Comparison of ENCODE assay signal across 8 mouse cellular contexts in the genomic region with DNA sequence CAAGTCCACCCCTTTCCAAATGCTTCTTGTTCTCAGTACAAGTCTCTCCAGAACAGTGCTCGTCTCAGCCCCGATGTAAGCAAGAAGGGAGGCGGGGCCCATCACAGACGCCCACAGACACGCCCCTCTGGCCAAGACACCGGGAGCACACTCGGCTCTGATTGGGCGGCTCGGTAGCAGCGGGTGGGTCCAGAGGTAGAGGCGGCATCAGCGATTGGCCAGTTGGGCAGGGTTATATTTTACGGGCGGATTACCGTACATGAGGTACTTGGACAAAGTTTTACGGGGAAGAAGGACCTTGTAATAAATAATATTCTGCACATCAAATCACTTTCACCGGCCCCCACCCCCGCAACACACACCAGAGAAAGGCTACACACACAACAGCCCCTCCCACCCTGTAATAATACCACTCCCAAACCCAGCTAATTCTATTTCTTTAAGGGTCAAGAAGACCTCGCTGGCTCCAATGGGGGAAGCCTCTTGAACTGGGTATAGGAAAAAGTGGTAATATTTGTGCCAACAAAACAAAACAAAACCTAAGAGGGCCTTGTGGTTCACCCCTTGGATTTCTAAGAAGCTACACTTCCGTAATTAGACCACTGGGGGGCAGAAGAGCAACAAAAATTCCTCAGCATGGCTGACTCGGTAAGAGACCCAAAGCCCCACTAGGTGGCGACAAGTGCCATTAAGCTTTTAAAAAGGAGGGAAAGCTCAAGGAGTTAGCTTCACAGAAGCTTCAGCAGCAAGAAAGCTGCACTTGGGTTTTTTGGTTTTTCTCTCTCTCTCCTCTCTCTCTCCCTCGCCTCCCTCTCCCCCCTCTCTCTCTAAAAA. TPM values are rescaled to one million over a fixed set of nuclear protein-coding genes. Genes with fewer than 3 reads are reported as not detected.
A peak's percentile ranks its signal among the peaks of the same experiment; 100 is the strongest.
DNase-seq lines count a peak whose midpoint lies in the region; ATAC-seq and TF ChIP-seq lines count a peak whose summit lies in the region.

No protein-coding gene starts in this region.

- H3K36me3 ChIP-seq in kidney, adult 2 months (ENCODE audit: control insufficient read depth, insufficient read depth, low read length), result peaks cover 7% of the 10 kb centered on the region; the same call in 1 of the 2 replicates
- H3K36me3 ChIP-seq in limb, embryonic 12.5 days, result peaks cover 69% of the 10 kb centered on the region
- H3K36me3 ChIP-seq in midbrain, embryonic 15.5 days (replicated peaks), result peaks cover 28% of the 10 kb centered on the region

- peaks cover 13% of the 10 kb centered on the region for H3K4me1 ChIP-seq in kidney, adult 2 months (ENCODE audit: control insufficient read depth, insufficient read depth, low read length)
- H3K4me1 ChIP-seq in limb, embryonic 12.5 days (replicated peaks), result peaks cover 39% of the 10 kb centered on the region
- peaks cover 53% of the 10 kb centered on the region for H3K4me1 ChIP-seq in midbrain, embryonic 15.5 days

- 53% methylated on average over 23 of the region's 23 CpGs for whole genome bisulfite sequencing in kidney, adult 2 months
- WGBS in limb, embryonic 12.5 days, result 65% methylated on average over 23 of the region's 23 CpGs
- 62% methylated on average over 23 of the region's 23 CpGs for WGBS in midbrain, embryonic 15.5 days

- H3K9me3 ChIP-seq in limb, embryonic 12.5 days, result no peaks in the 10 kb centered on the region
- H3K9me3 ChIP-seq in midbrain, embryonic 15.5 days, result no peaks in the 10 kb centered on the region

- ATAC-seq in limb, embryonic 12.5 days (ENCODE audit: insufficient number of reproducible peaks, insufficient read depth, low FRiP score, low TSS enrichment, low read depth), result no peak
- peak; percentile 35 for ATAC-seq in midbrain, embryonic 15.5 days (replicated peaks)

- peak; percentile 95 for TF ChIP-seq CTCF in kidney, adult 2 months (conservative IDR thresholded peaks at IDR 0.05; ENCODE audit: insufficient read depth, insufficient read length, low read depth, low read length)

- 0 out of 2 replicates have a peak overlapping the region, but pooled peaks have one; percentile 76 for H3K4me2 ChIP-seq in limb, embryonic 12.5 days
- H3K4me2 ChIP-seq in midbrain, embryonic 15.5 days, result peak overlapping the region; percentile 88

- DNase-seq in 3T3-L1 (ENCODE audit: low read depth, low spot score), result peak; percentile 93
- peak; percentile 56 for DNase-seq in adrenal gland, adult 8-10 months
- DNase-seq in embryo, embryonic 9.5 days (ENCODE audit: extremely low spot score), result peak; percentile 88
- DNase-seq in heart, adult 18-20 months, result peak; percentile 86 to 94
- DNase-seq in kidney, adult 2 months, result peak; percentile 89
- DNase-seq in spleen, adult 12 weeks (ENCODE audit: low spot score), result peak; percentile 71

- no peak overlapping the region for H3K4me3 ChIP-seq in kidney, adult 2 months (ENCODE audit: insufficient read depth, low read depth, low read length)
- 0 out of 2 replicates have a peak overlapping the region, but pooled peaks have one; percentile 2 for H3K4me3 ChIP-seq in limb, embryonic 12.5 days (replicated peaks)
- H3K4me3 ChIP-seq in midbrain, embryonic 15.5 days, result 0 out of 2 replicates have a peak overlapping the region, but pooled peaks have one; percentile 7

- no peak overlapping the region for H3K27ac ChIP-seq in kidney, adult 2 months (ENCODE audit: insufficient read depth, low read depth, low read length)
- H3K27ac ChIP-seq in limb, embryonic 12.5 days, result peak overlapping the region; percentile 41; the same call in 1 of the 2 replicates
- peak overlapping the region; percentile 87 for H3K27ac ChIP-seq in midbrain, embryonic 15.5 days

- no peaks in the 10 kb centered on the region for H3K27me3 ChIP-seq in kidney, adult 2 months (replicated peaks; ENCODE audit: control insufficient read depth, insufficient read depth, low read length)
- H3K27me3 ChIP-seq in limb, embryonic 12.5 days, result no peaks in the 10 kb centered on the region
- H3K27me3 ChIP-seq in midbrain, embryonic 15.5 days (replicated peaks), result no peaks in the 10 kb centered on the region

- no peak for TF ChIP-seq POLR2A in kidney, adult 2 months (IDR thresholded peaks at IDR 0.05; ENCODE audit: low read depth, low read length)

- H3K9ac ChIP-seq in limb, embryonic 12.5 days (replicated peaks), result no peak overlapping the region
- H3K9ac ChIP-seq in midbrain, embryonic 15.5 days, result no peak overlapping the region

RNA-seq across cellular contexts. Expression of gene Cdh24, which starts 9.7 kb away (rescaled TPM):
- 1 to 10 TPM in 2 of 4 experiments, under 1 TPM in 2; 0.46 to 2.0 (median 1.3) TPM for total RNA-seq in adrenal gland, adult 8-10 months (2022)
- total RNA-seq in heart, adult 18-20 months (2021), result under 1 TPM; 0.12 to 0.59 TPM
- polyA plus RNA-seq in kidney, adult 2 months (2012; rRNA removed), result 1.2 and 1.5 TPM in 2 replicates
- 11.8 and 12.9 TPM in 2 replicates for polyA plus RNA-seq in limb, embryonic 12.5 days (2016; fragmentation: Nextera tagmentation; extraction: Ambion mirVana)
- polyA plus RNA-seq in midbrain, embryonic 15.5 days (2015; fragmentation: Nextera tagmentation; extraction: Ambion mirVana), result 14.1 and 15.5 TPM in 2 replicates

RNA-seq across cellular contexts. Expression of gene Gm17606, which starts 10.1 kb away (rescaled TPM):
- not detected for total RNA-seq in adrenal gland, adult 8-10 months (2022)
- total RNA-seq in heart, adult 18-20 months (2021), result not detected
- not detected in 2 replicates for polyA plus RNA-seq in kidney, adult 2 months (2012; rRNA removed)
- not detected in 2 replicates for polyA plus RNA-seq in limb, embryonic 12.5 days (2016; fragmentation: Nextera tagmentation; extraction: Ambion mirVana)
- not detected in 2 replicates for polyA plus RNA-seq in midbrain, embryonic 15.5 days (2015; fragmentation: Nextera tagmentation; extraction: Ambion mirVana)

RNA-seq across cellular contexts. Expression of gene Psmb11, which starts 29.6 kb away (rescaled TPM):
- not detected for total RNA-seq in adrenal gland, adult 8-10 months (2022)
- total RNA-seq in heart, adult 18-20 months (2021), result not detected
- polyA plus RNA-seq in kidney, adult 2 months (2012; rRNA removed), result not detected in 2 replicates
- 0.06 and 0.29 TPM in 2 replicates for polyA plus RNA-seq in limb, embryonic 12.5 days (2016; fragmentation: Nextera tagmentation; extraction: Ambion mirVana)
- not detected in 2 replicates for polyA plus RNA-seq in midbrain, embryonic 15.5 days (2015; fragmentation: Nextera tagmentation; extraction: Ambion mirVana)

RNA-seq across cellular contexts. Expression of gene Psmb5, which starts 33.0 kb away (rescaled TPM):
- total RNA-seq in adrenal gland, adult 8-10 months (2022), result 100 to 1,000 TPM; 254 to 479 (median 341) TPM
- 100 to 1,000 TPM; 173 to 201 TPM for total RNA-seq in heart, adult 18-20 months (2021)
- polyA plus RNA-seq in kidney, adult 2 months (2012; rRNA removed), result 244 and 276 TPM in 2 replicates
- polyA plus RNA-seq in limb, embryonic 12.5 days (2016; fragmentation: Nextera tagmentation; extraction: Ambion mirVana), result 410 and 432 TPM in 2 replicates
- 445 and 463 TPM in 2 replicates for polyA plus RNA-seq in midbrain, embryonic 15.5 days (2015; fragmentation: Nextera tagmentation; extraction: Ambion mirVana)

RNA-seq across cellular contexts. Expression of gene 1700123O20Rik, which starts 35.2 kb away (rescaled TPM):
- total RNA-seq in adrenal gland, adult 8-10 months (2022), result 10 to 100 TPM; 34.2 to 43.9 (median 39.6) TPM
- 10 to 100 TPM; 15.4 to 15.5 TPM for total RNA-seq in heart, adult 18-20 months (2021)
- 54.0 and 57.5 TPM in 2 replicates for polyA plus RNA-seq in kidney, adult 2 months (2012; rRNA removed)
- polyA plus RNA-seq in limb, embryonic 12.5 days (2016; fragmentation: Nextera tagmentation; extraction: Ambion mirVana), result 105 TPM in 2 replicates
- 65.5 and 65.6 TPM in 2 replicates for polyA plus RNA-seq in midbrain, embryonic 15.5 days (2015; fragmentation: Nextera tagmentation; extraction: Ambion mirVana)
